Mouse (Mus musculus) megakaryocyte, embryonic 14.5 days (primary cell): ENCODE measurements around the gene Prtn3. TPM values are rescaled to one million over a fixed set of nuclear protein-coding genes. Genes with fewer than 3 reads are reported as not detected.

ENCODE experiments used
- H3K27me3 ChIP-seq: replicated peaks from 2 replicates; pipeline ENCODE3; 2012; ENCODE audit warnings: inconsistent platforms
- H3K36me3 ChIP-seq: replicated peaks from 2 replicates; pipeline ENCODE3; 2012; ENCODE audit warnings: low read length, inconsistent platforms, mixed read lengths
- H3K4me1 ChIP-seq: 2 replicates; pipeline ENCODE4 v1.6.1; 2012; ENCODE audit warnings: inconsistent platforms
- H3K4me3 ChIP-seq: replicated peaks from 2 replicates; pipeline ENCODE3; 2012; ENCODE audit warnings: moderate library complexity, mild to moderate bottlenecking, inconsistent platforms
- H3K9me3 ChIP-seq: 2 replicates; pipeline ENCODE4 v1.6.1; 2012; ENCODE audit warnings: inconsistent platforms
- FLI1 ChIP-seq: IDR thresholded peaks from 2 replicates; pipeline ENCODE4 v1.6.1; 2012; ENCODE audit warnings: low read length, inconsistent platforms, mixed read lengths
- GATA1 ChIP-seq: IDR thresholded peaks from 3 replicates; pipeline ENCODE4 v1.6.1; 2012; ENCODE audit warnings: mixed read lengths, low read length, inconsistent platforms, borderline replicate concordance
- polyA plus RNA-seq: library from polyadenylated mRNA; stranded (reverse); fragments of >175 nt; gene quantifications from 2 replicates; pipeline ENCODE4 v1.2.3, GENCODE M21; 2012; ENCODE audit warnings: low replicate concordance; ENCODE audit not compliant: insufficient read depth

The Prtn3 gene
- polyA plus RNA-seq, 1 experiment: 434 TPM

GRCm38 (mm10) chr10:79925785-79926490, 51.7 kb downstream of the Prtn3 start:
- peaks cover 33% of the 10 kb centered on the region for H3K36me3 ChIP-seq
- peaks cover 73% of the 10 kb centered on the region for H3K4me1 ChIP-seq
- peak overlapping the region; percentile 95 for H3K4me3 ChIP-seq
- peaks cover 8% of the 10 kb centered on the region for H3K27me3 ChIP-seq
- TF ChIP-seq GATA1 (no peak), FLI1 (no peak)
- 0 out of 2 replicates have a peak, but pooled peaks cover 6% of the 10 kb centered on the region for H3K9me3 ChIP-seq

DNA sequence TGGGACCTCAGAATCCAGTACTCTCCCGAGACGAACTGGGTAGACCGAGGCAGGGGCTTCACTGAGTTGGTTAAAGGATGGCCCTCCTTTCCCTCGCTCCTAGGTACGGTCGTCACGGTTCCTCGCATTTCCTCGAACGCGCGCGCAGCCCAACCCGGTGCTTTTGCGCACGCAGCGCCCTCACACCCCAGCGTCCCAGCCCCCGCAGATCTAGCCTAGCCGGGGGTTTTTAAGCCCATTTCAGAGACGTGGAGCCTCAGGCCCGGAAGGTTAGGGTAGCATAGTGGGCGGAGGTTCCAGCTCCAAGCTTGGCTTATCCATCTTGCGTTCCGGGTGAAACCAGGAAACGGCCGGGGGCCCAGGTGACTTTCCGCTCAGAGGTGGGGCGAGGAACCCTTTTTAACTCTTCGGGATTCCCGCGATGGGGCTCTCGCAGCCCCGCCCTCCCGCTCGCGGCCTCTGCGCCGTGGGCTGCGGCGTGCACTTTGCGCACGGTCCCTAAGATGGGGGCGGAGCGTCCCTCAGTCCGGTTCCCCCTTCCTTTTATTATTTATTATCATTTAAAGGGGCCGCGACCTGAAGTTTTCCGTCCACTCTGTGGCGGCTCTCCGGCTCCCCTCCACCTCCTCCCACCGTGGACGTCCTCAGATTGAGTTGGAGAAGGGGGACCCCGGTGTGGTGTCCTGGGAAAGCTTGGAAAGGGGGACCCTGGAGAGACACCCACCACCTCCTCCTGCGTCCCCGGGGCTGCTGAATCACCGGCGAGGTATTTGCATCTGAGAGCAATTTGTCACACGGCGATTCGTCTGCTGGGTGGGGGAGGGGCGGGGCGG, 52.4 kb downstream of the Prtn3 start, which contains the start of gene Arid3a:
Gene Arid3a (plus strand): TSS at position 553 of the 833 bp plus-strand sequence.
- peaks cover under 1% of the 10 kb centered on the region for H3K27me3 ChIP-seq
- peak within 1 kb of the TSS; percentile 95 for H3K4me3 ChIP-seq
- peaks cover 73% of the 10 kb centered on the region for H3K4me1 ChIP-seq
- H3K9me3 ChIP-seq: 0 out of 2 replicates have a peak, but pooled peaks cover under 1% of the 10 kb centered on the region
- H3K36me3 ChIP-seq: peaks cover 34% of the 10 kb centered on the region
- TF ChIP-seq GATA1: no peak
- TF ChIP-seq FLI1: no peak

DNA sequence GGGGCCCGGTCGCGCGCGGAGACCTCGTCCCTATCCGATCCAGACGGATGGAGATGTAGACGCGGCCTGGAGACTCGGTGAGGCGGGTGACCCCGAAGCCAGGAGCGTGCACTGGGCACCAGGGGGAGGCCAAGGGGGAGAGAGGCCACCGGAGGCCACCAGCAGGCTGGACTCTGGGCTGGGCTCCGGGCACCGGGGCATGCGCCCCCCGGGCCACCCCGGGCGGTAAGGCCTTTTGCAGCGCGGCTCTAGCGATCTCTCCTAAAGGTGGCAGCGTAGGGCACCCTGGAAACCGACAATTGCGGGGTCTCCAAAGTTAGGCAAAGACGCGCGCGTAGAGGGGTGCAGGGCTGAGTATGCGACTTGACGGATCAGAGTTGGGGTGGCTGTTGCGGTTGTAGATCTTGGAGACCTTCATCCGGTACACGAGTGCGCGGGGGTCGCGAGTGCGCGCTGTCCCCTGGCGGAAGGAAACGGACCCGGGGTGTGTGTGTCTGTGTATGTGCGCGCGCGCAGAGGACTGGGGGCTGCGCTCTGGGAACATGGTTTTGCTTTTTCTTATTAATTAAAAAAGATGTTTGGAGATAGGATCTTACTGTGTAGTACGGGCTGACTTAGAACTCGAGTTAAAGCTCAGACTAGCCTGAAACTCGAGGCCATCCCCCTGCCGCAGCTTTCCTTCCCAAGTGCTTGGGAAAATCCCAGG, 53.2 kb downstream of the Prtn3 start:
- TF ChIP-seq FLI1 (no peak), GATA1 (no peak)
- Histone ChIP-seq H3K4me1 (peaks cover 76% of the 10 kb centered on the region), H3K36me3 (peaks cover 35% of the 10 kb centered on the region), H3K9me3 (no peaks in the 10 kb centered on the region), H3K27me3 (no peaks in the 10 kb centered on the region), H3K4me3 (peak overlapping the region; percentile 95)

DNA sequence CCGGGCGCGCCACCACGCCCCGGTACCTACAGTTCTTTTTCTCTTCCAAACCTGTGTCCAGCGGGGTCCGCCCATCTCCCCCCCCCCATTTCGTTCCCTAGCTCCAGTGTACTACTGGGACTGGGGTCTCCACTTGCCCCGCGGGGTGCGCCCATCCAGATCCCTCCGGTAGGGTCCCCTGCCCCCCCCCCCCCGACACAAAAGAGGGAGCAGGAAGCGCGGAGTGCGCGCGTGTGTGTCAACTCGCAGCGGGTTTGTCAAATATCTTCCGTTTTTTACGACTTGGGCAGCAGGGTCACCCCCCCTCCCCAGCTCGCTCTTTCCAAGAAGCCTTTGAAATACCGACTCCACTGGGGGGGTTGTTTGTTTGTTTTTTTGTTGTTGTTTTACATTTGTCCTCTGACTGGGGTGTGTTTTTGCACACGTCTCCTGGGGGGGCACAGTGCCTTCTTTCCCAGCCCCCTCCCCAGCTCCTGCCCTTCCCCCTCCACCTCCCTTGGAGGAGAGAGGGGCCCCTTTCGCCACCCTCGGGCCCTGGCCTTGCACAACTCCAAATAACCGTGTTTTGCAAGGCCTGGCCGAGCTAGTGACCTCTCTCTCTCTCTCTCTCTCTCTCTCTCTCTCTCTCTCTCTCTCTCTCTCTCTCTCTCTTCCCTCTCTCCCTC, 53.9 kb downstream of the Prtn3 start:
- H3K9me3 ChIP-seq: no peaks in the 10 kb centered on the region
- H3K4me1 ChIP-seq: peaks cover 76% of the 10 kb centered on the region
- H3K4me3 ChIP-seq: peak overlapping the region; percentile 95
- H3K27me3 ChIP-seq: no peaks in the 10 kb centered on the region
- H3K36me3 ChIP-seq: peaks cover 37% of the 10 kb centered on the region
- no peak for TF ChIP-seq FLI1
- no peak for TF ChIP-seq GATA1

- Histone ChIP-seq H3K4me3 (peak overlapping the region; percentile 95), H3K27me3 (no peaks in the 10 kb centered on the region), H3K9me3 (no peaks in the 10 kb centered on the region), H3K4me1 (peaks cover 76% of the 10 kb centered on the region), H3K36me3 (peaks cover 46% of the 10 kb centered on the region)
- TF ChIP-seq GATA1 (no peak), FLI1 (no peak)
Measured at GRCm38 (mm10) chr10:79928907-79929701, 54.8 kb downstream of the Prtn3 start.

DNA sequence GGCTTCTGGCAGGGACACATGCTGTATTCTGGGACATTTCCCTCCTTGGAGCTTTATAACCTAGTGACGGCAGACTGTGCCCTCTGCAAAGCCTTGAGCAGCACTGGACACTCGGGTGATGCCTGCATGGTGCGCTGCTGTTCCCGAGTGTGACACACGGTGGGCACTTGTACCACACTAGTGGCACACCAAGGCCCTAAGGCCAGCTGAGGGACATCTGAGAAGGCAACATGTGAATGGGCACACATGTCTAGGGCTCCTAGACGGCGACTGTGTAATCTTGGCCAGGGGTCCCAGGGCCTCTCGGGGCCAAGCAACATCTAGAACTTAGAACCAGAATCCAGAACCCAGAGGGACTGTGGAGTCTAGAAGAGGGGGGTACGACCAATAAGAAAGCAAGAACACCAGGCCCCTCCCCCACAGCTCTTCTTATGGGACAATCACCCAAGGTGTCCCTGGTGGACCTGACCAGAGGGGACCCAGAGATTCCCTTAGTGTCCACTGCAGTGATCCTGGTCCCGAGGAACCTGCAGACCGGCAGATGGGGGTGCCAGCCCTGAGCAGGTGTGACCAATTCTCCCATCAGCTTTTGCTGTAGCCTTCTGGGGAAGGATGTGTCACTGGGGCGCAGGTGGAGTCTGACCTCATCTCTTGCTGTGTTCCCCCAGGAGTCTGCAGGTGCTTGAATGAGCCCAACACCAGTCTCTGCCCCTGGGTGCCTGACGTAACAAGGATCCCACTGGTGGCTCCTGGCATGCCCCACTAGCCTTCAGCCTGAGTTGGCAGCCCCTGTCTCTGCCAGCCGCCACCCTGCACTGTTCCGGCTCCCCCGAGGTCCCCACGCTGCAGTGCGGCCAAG, 55.9 kb downstream of the Prtn3 start:
- Histone ChIP-seq H3K36me3 (peaks cover 57% of the 10 kb centered on the region), H3K4me1 (peaks cover 79% of the 10 kb centered on the region), H3K9me3 (no peaks in the 10 kb centered on the region), H3K27me3 (no peaks in the 10 kb centered on the region), H3K4me3 (peak overlapping the region; percentile 95)
- TF ChIP-seq GATA1 (no peak), FLI1 (no peak)

DNA sequence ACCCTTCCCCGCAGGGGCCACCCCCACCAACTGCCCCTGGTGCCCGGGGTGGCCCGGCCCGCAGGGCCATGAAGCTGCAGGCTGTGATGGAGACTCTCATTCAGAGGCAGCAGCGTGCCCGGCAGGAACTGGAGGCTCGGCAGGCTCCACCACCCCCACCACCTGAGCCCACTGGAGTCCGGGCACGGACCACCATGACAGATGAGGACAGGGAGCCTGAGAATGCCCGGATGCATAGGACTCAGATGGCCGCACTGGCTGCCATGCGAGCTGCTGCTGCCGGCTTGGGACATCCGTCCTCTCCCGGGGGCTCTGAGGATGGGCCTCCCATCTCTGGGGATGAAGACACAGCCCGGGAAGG, 56.5 kb downstream of the Prtn3 start:
- Histone ChIP-seq H3K9me3 (no peaks in the 10 kb centered on the region), H3K36me3 (peaks cover 63% of the 10 kb centered on the region), H3K4me1 (peaks cover 79% of the 10 kb centered on the region), H3K27me3 (no peaks in the 10 kb centered on the region), H3K4me3 (peak overlapping the region; percentile 56)
- TF ChIP-seq GATA1 (no peak), FLI1 (no peak)

DNA sequence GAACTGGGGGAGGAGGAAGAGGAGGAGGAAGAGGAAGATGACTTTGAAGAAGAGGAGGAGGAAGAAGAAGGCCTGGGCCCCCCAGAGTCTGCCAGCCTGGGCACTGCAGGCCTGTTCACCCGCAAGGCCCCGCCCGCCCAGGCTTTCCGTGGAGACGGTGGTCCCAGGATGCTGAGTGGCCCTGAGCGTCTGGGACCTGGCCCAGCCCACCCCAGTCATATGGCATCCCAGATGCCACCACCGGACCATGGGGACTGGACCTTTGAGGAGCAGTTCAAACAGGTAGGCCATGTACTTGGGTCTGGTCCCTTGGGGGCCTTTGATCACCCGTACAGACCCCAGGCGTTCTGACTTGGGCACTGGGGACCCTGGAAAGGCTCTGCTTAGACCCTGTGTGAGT, 57.5 kb downstream of the Prtn3 start:
- no peak for TF ChIP-seq GATA1
- H3K36me3 ChIP-seq: peaks cover 73% of the 10 kb centered on the region
- no peak overlapping the region for H3K4me3 ChIP-seq
- H3K9me3 ChIP-seq: no peaks in the 10 kb centered on the region
- no peaks in the 10 kb centered on the region for H3K27me3 ChIP-seq
- H3K4me1 ChIP-seq: peaks cover 82% of the 10 kb centered on the region
